Mouse (Mus musculus) midbrain, embryonic 10.5 days (tissue): ENCODE data around the gene Robo1. TPM values are rescaled to one million over a fixed set of nuclear protein-coding genes. Genes with fewer than 3 reads are reported as not detected.

Experiments
- DNase-seq: peaks from one replicate; pipeline ENCODE4 v3.0.0-alpha.2; 2017; ENCODE audit warnings: low spot score
- H3K27ac ChIP-seq: fragments of 300-500 bp; sonication (generic); replicated peaks from 2 replicates; pipeline ENCODE4 v1.5.1; 2016; ENCODE audit warnings: mild to moderate bottlenecking
- H3K27me3 ChIP-seq: fragments of 300-500 bp; sonication (generic); 2 replicates; pipeline ENCODE4 v1.6.1; 2016; ENCODE audit warnings: low read depth, mild to moderate bottlenecking; ENCODE audit not compliant: poor library complexity, severe bottlenecking
- H3K36me3 ChIP-seq: fragments of 300-500 bp; sonication (generic); 2 replicates; pipeline ENCODE4 v1.6.1; 2016; ENCODE audit warnings: mild to moderate bottlenecking, moderate library complexity
- H3K4me1 ChIP-seq: fragments of 300-500 bp; sonication (generic); 2 replicates; pipeline ENCODE4 v1.6.1; 2016
- H3K4me3 ChIP-seq: fragments of 300-500 bp; sonication (generic); 2 replicates; pipeline ENCODE4 v1.5.1; 2016; ENCODE audit warnings: mild to moderate bottlenecking, moderate library complexity
- H3K9me3 ChIP-seq: fragments of 300-500 bp; sonication (generic); replicated peaks from 2 replicates; pipeline ENCODE4 v1.6.1; 2016; ENCODE audit warnings: mild to moderate bottlenecking
- WGBS: fragments of 180-500 bp; shearing (Covaris S2); methylation state at CpG from one replicate; pipeline ENCODE4 v1.1.7; 2016; 5-methylcytosine and 5-hydroxymethylcytosine counted together
- polyA plus RNA-seq: library from polyadenylated mRNA; unstranded; fragments of >200 nt; fragmentation: Nextera tagmentation; extraction: Ambion mirVana; gene quantifications from 2 replicates; pipeline ENCODE4 v1.2.1, GENCODE M21; 2016

Gene Robo1
- polyA plus RNA-seq, 1 experiment from 2014 or later, result 28.1 TPM

GRCm38 (mm10) chr16:72798405-72798949 is 490.4 kb downstream of the Robo1 start:
- Histone ChIP-seq H3K27me3 (no peaks in the 10 kb centered on the region), H3K27ac (no peak overlapping the region), H3K9me3 (no peaks in the 10 kb centered on the region), H3K4me3 (no peak overlapping the region), H3K4me1 (peaks cover 45% of the 10 kb centered on the region), H3K36me3 (no peaks in the 10 kb centered on the region)
- 90% methylated on average over 12 of the region's 12 CpGs for WGBS
- DNase-seq, result no peak

GRCm38 (mm10) chr16:72800121-72800749 is 492.1 kb downstream of the Robo1 start:
- Histone ChIP-seq H3K27ac (no peak overlapping the region), H3K4me3 (no peak overlapping the region), H3K9me3 (0 out of 2 replicates have a peak, but pooled peaks cover 3% of the 10 kb centered on the region), H3K4me1 (peaks cover 42% of the 10 kb centered on the region), H3K36me3 (no peaks in the 10 kb centered on the region), H3K27me3 (no peaks in the 10 kb centered on the region)
- no peak for DNase-seq
- WGBS, result 84% methylated on average over 15 of the region's 15 CpGs

GRCm38 (mm10) chr16:72800788-72801187 is 492.7 kb downstream of the Robo1 start:
- Histone ChIP-seq H3K36me3 (no peaks in the 10 kb centered on the region), H3K27ac (no peak overlapping the region), H3K4me1 (peaks cover 37% of the 10 kb centered on the region), H3K27me3 (no peaks in the 10 kb centered on the region), H3K4me3 (no peak overlapping the region), H3K9me3 (0 out of 2 replicates have a peak, but pooled peaks cover 3% of the 10 kb centered on the region)
- WGBS, result 93% methylated on average over 6 of the region's 6 CpGs
- DNase-seq, result no peak

- 0 out of 2 replicates have a peak overlapping the region, but pooled peaks have one; percentile 18 for H3K27ac ChIP-seq
- no peaks in the 10 kb centered on the region for H3K27me3 ChIP-seq
- no peaks in the 10 kb centered on the region for H3K36me3 ChIP-seq
- DNase-seq, result no peak
- 66% methylated on average over 10 of the region's 10 CpGs for WGBS
- H3K4me3 ChIP-seq, result no peak overlapping the region
- H3K9me3 ChIP-seq, result 0 out of 2 replicates have a peak, but pooled peaks cover 3% of the 10 kb centered on the region
- H3K4me1 ChIP-seq, result peaks cover 27% of the 10 kb centered on the region
Measured at GRCm38 (mm10) chr16:72808351-72808750, 500.2 kb downstream of the Robo1 start.

- Histone ChIP-seq H3K27ac (no peak overlapping the region), H3K27me3 (no peaks in the 10 kb centered on the region), H3K4me1 (peaks cover 27% of the 10 kb centered on the region), H3K9me3 (no peaks in the 10 kb centered on the region), H3K4me3 (no peak overlapping the region), H3K36me3 (no peaks in the 10 kb centered on the region)
- WGBS, result 54% methylated on average over 3 of the region's 3 CpGs
- DNase-seq, result no peak
Measured at GRCm38 (mm10) chr16:72810942-72811341, 502.8 kb downstream of the Robo1 start.

GRCm38 (mm10) chr16:72811494-72811893 is 503.4 kb downstream of the Robo1 start:
- H3K9me3 ChIP-seq, result no peaks in the 10 kb centered on the region
- WGBS, result 76% methylated on average over 5 of the region's 5 CpGs
- no peaks in the 10 kb centered on the region for H3K27me3 ChIP-seq
- no peak for DNase-seq
- H3K27ac ChIP-seq, result no peak overlapping the region
- no peak overlapping the region for H3K4me3 ChIP-seq
- H3K36me3 ChIP-seq, result no peaks in the 10 kb centered on the region
- H3K4me1 ChIP-seq, result peaks cover 27% of the 10 kb centered on the region

- no peak for DNase-seq
- H3K9me3 ChIP-seq, result no peaks in the 10 kb centered on the region
- H3K27ac ChIP-seq, result no peak overlapping the region
- H3K4me3 ChIP-seq, result no peak overlapping the region
- 73% methylated on average over 3 of the region's 3 CpGs for WGBS
- H3K36me3 ChIP-seq, result no peaks in the 10 kb centered on the region
- no peaks in the 10 kb centered on the region for H3K27me3 ChIP-seq
- H3K4me1 ChIP-seq, result peaks cover 27% of the 10 kb centered on the region
Measured at GRCm38 (mm10) chr16:72811908-72812307, 503.8 kb downstream of the Robo1 start.

GRCm38 (mm10) chr16:72828381-72828780 is 520.3 kb downstream of the Robo1 start:
- no peak for DNase-seq
- Histone ChIP-seq H3K9me3 (no peaks in the 10 kb centered on the region), H3K4me3 (no peak overlapping the region), H3K36me3 (no peaks in the 10 kb centered on the region), H3K27me3 (no peaks in the 10 kb centered on the region), H3K4me1 (peaks cover 18% of the 10 kb centered on the region), H3K27ac (no peak overlapping the region)
- 86% methylated on average over 8 of the region's 8 CpGs for WGBS

GRCm38 (mm10) chr16:72829530-72829929 is 521.4 kb downstream of the Robo1 start:
- H3K27me3 ChIP-seq, result no peaks in the 10 kb centered on the region
- 77% methylated on average over 8 of the region's 8 CpGs for WGBS
- H3K4me3 ChIP-seq, result no peak overlapping the region
- peaks cover 23% of the 10 kb centered on the region for H3K4me1 ChIP-seq
- DNase-seq, result no peak
- H3K36me3 ChIP-seq, result no peaks in the 10 kb centered on the region
- H3K9me3 ChIP-seq, result no peaks in the 10 kb centered on the region
- H3K27ac ChIP-seq, result no peak overlapping the region

- no peaks in the 10 kb centered on the region for H3K9me3 ChIP-seq
- no peaks in the 10 kb centered on the region for H3K36me3 ChIP-seq
- H3K27ac ChIP-seq, result no peak overlapping the region
- 32% methylated on average over 5 of the region's 5 CpGs for WGBS
- no peaks in the 10 kb centered on the region for H3K27me3 ChIP-seq
- peaks cover 29% of the 10 kb centered on the region for H3K4me1 ChIP-seq
- no peak overlapping the region for H3K4me3 ChIP-seq
- DNase-seq, result no peak
Measured at GRCm38 (mm10) chr16:72830394-72831056, 522.4 kb downstream of the Robo1 start.

GRCm38 (mm10) chr16:72834266-72834665 is 526.2 kb downstream of the Robo1 start:
- Histone ChIP-seq H3K4me3 (no peak overlapping the region), H3K4me1 (peaks cover 26% of the 10 kb centered on the region), H3K27me3 (no peaks in the 10 kb centered on the region), H3K36me3 (no peaks in the 10 kb centered on the region), H3K9me3 (no peaks in the 10 kb centered on the region), H3K27ac (no peak overlapping the region)
- no peak for DNase-seq
- WGBS, result 76% methylated on average over 2 of the region's 2 CpGs

GRCm38 (mm10) chr16:72839031-72839430 is 530.9 kb downstream of the Robo1 start:
- H3K4me3 ChIP-seq, result no peak overlapping the region
- no peaks in the 10 kb centered on the region for H3K27me3 ChIP-seq
- H3K4me1 ChIP-seq, result peaks cover 14% of the 10 kb centered on the region
- no peak overlapping the region for H3K27ac ChIP-seq
- no peaks in the 10 kb centered on the region for H3K9me3 ChIP-seq
- DNase-seq, result no peak
- 95% methylated on average over 1 of the region's 1 CpGs for WGBS
- no peaks in the 10 kb centered on the region for H3K36me3 ChIP-seq

- Histone ChIP-seq H3K4me1 (peaks cover 3% of the 10 kb centered on the region; the same call in 1 of the 2 replicates), H3K27ac (no peak overlapping the region), H3K27me3 (no peaks in the 10 kb centered on the region), H3K4me3 (no peak overlapping the region), H3K36me3 (no peaks in the 10 kb centered on the region), H3K9me3 (no peaks in the 10 kb centered on the region)
- no peak for DNase-seq
- 86% methylated on average over 9 of the region's 9 CpGs for WGBS
Measured at GRCm38 (mm10) chr16:72841066-72841465, 533.0 kb downstream of the Robo1 start.
